Mouse (Mus musculus): Measurements from ENCODE around the gene Agfg1. TPM values are rescaled to one million over a fixed set of nuclear protein-coding genes. Genes with fewer than 3 reads are reported as not detected.

Agfg1 gene
- total RNA-seq, 2 experiments from 2014 or later: 21.2 to 23.5 TPM

DNA sequence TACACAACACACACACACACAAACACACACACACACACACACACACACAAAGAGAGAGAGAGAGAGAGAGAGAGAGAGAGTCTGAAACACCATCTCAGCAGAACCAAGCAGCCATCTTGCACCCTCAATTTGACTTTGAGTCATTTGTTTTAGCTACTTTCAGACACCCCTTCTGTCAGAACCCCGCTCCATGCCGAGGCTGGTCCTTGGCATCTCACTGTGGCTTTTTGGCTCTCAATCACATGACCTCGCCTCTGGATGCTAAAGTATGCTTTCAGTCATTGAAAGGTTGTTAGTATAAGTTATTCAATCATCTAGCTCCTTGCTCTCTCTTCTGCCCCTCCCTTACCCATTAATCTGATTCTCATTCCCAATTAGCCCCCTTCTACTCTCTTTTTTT lies 17.4 kb upstream of the Agfg1 start:
- no peak for DNase-seq
- intact Hi-C loops (cut with DNase I): no loop called here

DNA sequence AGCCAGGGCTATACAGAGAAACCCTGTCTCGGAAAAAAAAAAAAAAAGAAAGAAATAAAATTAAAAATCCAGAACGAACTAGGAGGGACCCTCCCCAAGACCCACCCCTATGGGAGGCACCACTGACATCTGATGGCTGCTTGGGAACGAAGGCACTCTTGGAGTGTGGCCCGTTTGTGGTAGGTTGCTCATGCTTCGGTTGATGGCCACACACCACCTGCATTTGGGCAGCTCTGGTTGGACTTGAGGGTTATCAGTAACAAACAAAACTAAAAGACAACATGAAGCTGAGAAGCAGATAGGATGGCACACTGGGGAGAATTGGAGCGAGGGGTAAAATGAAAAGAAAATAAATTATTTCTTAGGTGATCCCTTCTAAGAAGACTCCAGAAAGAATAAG lies 15.1 kb upstream of the Agfg1 start:
- no peak for DNase-seq
- intact Hi-C loops (cut with DNase I): no loop called here

DNA sequence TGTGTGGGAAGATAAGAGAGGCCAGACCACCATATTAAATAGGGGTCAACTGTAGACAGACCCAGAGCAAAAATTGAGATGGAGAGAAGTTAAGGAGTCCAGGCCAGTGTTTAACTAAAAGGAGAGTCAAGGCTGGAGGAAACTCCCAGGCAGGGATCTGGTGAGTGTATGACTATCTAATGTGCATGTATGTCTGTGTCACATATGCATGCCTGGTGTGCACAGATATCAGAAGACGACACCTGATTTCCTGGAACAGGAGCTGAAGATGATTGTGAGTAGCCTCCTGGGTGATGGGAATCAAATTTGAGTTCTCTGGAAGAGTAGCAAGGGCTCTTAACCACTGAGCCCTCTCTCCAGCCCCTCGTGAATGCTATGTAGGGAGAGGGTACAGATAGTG lies 14.0 kb upstream of the Agfg1 start:
- DNase-seq: no peak
- intact Hi-C loops (cut with DNase I): no loop called here

DNA sequence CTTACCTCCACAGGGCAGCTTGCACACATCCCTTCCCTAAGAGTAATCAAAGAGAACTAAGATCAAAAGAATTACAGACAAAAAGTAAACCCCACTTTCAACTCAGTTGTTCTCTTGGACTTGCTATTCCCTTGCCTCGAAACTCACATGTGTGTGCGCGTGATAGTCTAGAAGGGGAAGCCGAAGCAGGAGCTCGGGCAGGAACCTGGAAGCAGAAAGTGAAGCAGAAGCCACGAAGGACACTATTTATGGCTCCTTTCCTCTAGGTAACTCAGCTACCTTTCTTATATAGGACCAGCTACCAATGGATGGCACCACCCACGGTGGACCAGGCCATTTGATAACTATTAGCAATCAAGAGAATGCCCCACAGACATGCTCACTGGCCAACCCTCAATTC lies 13.5 kb upstream of the Agfg1 start:
- DNase-seq: no peak
- intact Hi-C loops (cut with DNase I): no loop called here

DNA sequence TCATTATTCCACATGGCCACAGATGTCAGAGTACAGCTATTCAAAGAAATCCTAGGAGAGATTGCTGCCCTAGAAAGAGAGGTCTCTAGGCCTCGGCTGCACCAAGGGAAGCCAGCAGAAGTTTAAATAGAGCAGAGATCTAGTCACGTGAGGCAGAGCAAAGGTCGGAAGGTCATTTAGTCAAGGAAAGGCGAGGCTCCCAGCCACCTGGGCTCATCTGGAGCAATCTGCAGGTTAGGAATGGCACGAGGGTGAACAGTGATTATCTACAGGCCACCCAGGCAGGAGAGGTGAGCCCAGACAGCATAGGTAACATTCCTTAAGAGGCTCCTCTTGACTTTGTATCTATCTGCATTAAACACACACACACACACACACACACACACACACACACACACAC lies 12.4 kb upstream of the Agfg1 start:
- no peak for DNase-seq
- intact Hi-C loops (cut with DNase I): no loop called here

DNA sequence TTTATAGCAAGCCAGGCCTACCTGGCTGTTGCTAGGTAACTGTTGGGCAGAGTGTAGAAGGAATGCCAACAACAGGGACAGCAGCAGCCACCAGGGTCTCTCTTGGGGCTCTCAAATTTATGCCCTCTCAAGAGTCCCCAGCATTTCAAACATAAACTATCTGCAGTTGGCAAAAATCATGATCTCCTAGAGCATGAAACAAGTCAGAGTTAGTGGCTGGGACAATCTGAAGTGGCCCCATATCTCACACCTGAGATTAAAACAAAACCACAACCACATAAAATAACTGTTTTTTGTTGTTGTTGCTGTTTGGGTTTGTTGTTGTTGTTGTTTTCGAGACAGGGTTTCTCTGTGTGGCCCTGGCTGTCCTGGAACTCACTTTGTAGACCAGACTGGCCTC lies 8.5 kb upstream of the Agfg1 start:
- intact Hi-C loops (cut with DNase I): no loop called here
- no peak for DNase-seq

DNA sequence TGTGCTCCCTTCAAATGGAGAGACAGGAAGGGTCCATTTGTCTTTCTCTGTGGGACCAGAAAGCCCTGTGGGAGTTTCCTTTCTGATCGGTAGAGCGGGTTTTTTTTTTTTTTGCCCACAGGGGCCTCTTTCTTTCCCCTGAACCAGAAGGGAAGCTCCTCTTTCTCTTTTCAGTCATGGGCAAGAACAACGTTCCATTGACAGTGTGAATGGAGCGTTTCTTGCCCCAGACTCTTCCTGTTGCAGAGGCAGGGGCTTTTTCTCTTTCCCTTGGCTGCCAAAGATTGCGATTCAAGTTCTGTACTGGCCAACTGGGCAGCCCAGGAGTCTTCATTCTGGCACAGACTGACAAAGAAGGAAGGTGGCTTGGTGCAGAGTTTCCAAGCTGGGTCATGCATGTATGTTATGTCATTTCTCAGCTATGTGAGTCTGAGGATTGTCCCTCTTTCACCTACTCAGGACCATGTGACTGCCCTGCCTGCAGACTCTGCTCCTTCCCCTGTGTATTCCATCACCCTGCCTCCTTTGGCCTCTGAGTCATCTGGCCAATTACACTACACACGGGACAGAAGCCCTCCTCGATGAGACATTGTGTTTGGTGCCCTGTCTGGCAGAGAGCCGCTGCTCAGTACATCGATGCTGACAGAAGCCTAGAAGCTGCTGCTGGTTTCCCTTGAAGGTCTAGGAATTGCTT lies 7.6 kb upstream of the Agfg1 start:
- intact Hi-C loops (cut with DNase I): no loop called here
- no peak for DNase-seq

DNA sequence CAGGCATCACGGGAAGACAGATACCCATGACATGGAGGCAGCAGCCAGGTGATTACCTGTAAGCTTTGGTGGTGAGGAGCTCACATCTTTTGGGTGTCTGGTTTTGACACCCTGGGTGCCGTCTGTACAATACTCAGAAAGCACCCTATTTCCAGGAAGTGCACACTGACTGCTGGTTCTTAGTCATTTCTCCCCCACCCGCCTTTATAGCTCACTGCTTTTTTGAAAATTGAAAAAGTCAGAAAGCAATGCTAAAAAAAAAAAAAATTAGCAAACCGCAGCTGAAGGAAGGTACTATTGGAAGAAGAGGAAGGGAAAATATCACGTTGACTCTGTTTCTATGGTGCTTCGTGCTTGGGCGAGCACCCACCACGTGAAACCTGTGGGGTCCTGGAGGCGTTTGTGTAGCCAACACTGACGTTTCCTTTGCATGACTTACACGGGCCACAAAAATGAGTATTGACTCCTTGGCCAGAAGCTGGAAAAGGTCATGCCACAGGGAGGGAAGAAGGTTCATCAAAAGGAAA lies 6.7 kb upstream of the Agfg1 start:
- DNase-seq: no peak

DNA sequence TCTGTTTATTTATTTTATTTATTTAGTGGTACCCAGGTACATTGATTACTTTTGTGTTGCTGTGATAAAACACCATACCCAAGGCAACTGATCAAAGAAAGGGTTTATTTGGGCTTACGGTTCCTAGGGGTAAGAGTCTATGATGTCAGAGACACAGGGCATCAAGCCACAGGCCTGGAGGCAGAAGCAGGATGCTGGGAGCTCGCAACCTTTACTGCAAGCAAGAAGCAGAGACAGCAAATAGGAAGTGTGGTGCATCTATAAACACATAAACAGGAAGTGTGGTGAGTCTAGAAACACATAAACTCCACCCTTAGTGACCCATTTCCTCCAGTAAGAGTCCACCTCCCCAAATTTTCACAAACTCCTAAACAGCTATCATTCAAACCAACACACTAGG lies 5.8 kb upstream of the Agfg1 start:
- intact Hi-C loops (cut with DNase I): no loop called here
- DNase-seq: no peak

More for the DNA sequence above, 6.7 kb upstream of the Agfg1 start:
- intact Hi-C loops (cut with DNase I): no loop called here

DNA sequence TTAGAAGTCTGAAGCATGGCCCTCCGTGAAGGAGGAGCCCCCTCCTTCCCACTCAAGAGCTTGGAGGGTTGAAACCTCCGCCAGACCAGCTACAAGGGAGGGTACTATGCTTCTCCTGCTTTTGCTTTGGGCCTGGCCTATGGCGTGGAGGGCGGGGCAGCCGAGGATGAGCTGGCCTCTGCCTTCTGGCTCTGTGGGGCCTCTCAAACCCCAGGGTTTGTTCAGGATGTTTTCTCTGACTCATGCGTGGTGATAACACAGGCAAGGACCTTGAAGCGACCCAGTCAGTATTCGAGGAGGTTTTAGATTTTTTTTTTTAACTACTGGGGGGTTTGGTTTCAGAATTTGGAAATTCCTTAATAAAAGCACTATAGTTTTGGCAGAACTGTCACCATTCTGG lies 4.7 kb upstream of the Agfg1 start:
- intact Hi-C loops (cut with DNase I): no loop called here
- no peak for DNase-seq

DNA sequence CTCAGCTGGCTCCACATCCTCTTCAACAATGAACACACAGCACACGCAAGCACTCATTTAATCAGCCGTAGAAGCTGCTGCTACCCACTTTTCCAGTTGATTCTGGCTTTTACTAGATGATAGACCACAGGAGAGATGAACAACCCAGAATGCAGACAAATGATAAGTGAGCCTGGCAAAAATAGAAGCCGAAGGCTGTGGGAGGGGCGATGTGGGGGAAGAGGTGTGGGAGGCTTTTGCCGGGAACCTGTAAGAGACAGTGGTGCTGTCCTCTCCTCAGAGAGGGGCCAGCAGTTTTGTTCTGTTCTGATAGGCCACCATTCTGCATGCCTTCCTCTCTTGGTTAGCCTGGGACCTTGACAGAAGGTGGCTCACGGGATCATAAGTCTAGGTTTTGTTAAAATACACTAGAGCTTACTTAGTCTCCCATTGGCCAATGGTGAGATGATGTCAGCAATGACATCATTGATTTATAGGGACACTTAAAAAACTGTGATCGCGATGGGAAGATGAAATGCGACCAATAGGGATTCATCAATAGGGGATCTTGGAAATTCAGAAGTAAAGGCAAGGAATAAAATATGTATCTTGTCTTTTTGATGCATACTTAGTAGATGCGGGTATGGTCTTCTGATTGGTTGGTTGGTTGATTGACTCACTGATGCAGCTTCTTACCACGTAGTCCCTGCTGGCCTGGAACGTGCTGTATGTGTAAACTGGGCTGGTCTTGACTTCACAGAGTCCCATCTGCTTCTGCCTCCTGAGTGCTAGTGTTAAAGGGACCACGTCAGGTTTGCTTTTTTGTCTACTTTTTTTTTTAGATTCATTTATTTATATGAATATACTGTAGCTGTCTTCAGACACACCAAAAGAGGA lies 2.7 kb upstream of the Agfg1 start:
- no peak for DNase-seq
- intact Hi-C loops (cut with DNase I): no loop called here

DNA sequence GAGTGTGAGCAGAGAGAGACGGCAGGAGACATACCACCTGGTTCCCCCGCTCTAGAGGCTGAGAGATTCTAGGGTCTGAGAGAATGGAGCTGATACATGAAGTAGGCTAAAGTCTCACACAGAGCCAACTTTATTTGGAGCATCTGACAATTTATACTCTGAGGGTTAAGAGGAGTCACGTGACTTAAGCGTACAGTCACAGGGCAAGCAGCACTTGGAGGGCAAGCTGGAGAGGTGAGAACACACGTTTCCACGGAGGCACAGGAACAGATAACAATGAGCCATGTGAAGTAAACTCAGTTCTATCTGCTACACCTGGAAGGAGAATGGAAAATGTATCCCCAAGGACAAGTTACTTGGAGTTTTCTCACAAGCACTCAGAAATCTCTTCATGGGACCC lies 1.7 kb upstream of the Agfg1 start:
- intact Hi-C loops (cut with DNase I): no loop called here

DNA sequence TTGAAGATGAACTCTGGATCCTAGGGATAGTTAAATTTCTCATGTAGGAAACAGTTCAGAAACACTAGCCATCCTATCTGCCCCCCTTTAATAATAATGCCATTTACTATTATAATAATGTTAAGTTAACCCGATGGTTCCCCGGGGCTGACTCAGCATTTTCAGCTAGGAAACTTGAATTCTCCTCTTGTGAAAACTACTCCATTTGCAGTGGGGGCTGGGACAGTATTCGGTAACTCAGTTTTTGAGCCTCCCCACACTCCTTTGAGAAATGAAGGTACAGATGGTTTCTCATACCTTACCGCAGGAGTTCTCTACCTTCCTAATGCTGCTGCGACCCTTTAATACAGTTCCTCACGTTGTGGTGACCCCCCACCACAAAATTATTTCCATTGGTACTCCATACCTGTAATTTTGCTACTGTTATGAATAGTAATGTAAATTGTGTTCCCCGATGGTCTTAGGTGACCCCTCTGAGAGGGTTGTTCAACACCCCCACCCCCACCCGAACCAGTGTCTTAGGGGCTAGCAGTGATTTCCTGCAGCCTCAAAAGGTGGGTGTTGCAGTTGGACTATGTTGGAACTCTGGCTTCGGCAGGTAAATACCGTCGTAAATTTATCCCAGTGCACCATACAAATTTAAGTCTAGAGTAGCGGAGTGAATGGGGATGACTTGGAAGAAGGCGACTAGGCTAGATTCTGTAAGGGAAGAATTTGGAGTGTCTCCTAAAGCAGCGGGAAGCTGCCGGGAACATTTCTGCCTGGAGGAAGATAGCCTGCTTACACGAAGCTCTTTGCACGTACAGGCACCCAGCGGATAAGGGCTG lies 601 bp upstream of the Agfg1 start:
- intact Hi-C loops (cut with DNase I): no loop called here

More for the DNA sequence above, 1.7 kb upstream of the Agfg1 start:
- no peak for DNase-seq

DNA sequence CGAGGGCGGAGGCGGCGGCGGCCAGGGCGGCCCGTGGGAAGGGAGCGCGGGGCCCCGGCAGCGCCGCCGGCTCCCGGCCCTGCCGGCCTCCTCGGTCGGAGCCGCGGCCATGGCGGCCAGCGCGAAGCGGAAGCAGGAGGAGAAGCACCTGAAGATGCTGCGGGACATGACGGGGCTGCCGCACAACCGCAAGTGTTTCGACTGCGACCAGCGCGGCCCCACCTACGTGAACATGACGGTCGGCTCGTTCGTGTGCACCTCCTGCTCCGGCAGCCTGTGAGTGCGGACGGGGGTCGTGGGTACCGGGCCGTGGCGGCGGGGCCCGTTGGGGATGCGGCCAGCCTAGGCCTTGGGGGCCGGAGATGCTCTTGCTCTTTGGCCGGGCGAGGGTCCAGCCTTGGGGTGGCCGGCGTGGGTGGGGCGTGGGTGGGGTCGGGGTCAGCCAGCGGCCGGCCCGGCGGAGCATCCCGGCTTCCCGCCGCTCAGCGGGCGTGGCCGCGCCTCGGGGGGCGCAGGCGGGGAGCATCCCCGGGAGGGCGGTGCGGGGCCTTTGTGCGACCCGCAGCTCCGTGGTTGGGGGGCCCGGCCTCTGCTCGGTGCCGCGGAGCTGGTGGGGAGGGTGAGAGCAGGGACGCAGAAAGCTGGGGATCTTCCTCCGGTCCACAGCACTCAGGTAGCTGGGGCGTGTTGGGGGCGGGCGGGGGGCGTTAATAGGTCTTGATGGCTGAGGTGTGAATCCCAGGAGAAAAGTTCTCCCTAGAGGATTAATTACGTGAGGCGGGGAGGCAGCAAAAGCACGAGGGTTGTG lies 535 bp downstream of the Agfg1 start:
- intact Hi-C loops (cut with DNase I): loop anchor here (10.0 kb wide), 1 partner anchor 115 kb away; the partner anchor contains the start of gene Mff

More for the DNA sequence above, 601 bp upstream of the Agfg1 start:
- DNase-seq: no peak

DNA sequence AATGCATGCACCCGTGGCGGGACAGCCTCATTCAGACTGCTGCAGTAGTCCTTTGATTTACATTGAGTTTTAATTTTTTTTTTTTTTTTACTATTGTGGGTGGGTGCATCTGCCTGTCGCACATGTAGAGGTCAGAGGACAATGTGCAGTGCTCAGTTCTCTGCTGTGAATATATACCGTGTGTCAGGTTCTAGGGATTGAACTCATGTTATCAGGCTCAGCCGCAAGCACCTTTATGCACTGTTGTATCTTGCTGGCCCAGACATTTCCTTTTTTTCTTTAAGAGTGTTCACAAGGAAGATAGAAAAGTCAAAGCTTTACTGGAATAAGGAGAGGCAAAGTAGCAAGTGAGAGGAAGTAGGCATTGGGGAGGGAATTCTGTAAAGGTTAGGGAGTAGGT lies 16.4 kb downstream of the Agfg1 start:
- intact Hi-C loops (cut with DNase I): no loop called here
- no peak for DNase-seq

More for the DNA sequence above, 535 bp downstream of the Agfg1 start:
- DNase-seq: peak in 1 of 2 experiments; percentile 23

DNA sequence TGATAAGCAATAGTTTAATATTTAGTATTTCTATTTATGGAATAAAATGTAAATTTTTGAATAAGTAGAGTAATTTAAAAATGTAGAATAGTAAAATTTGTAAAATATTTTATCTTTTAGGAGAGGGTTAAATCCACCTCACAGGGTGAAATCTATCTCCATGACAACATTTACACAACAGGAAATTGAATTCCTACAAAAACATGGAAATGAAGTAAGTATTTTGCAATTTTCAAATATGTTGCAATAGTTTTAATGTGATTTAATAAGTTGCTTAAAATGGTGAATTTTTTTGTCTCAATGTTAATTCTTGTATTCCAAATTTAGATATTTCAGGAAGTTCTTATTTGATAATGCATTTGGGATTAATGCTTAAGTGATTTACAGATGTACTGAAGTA lies 19.0 kb downstream of the Agfg1 start:
- intact Hi-C loops (cut with DNase I): no loop called here
- no peak for DNase-seq

DNA sequence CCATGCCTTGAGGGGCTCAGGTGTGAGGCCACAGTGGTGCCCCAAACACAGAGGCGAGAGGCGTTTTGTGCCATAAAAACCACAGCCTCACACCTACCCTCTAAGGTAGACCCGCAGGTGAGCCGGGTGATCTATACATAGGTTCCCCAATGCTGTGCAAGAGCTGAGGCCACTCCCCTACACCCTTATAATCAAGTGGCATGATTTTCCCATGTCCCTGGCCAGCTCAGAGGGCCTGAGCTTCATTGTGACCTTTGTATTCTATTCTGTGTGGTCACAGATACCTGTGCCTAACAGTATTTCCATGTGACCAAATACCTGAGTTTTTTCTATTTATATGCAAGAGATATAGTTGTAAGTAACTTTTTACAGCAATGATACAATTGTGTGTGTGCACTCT lies 21.1 kb downstream of the Agfg1 start:
- intact Hi-C loops (cut with DNase I): no loop called here
- no peak for DNase-seq

DNA sequence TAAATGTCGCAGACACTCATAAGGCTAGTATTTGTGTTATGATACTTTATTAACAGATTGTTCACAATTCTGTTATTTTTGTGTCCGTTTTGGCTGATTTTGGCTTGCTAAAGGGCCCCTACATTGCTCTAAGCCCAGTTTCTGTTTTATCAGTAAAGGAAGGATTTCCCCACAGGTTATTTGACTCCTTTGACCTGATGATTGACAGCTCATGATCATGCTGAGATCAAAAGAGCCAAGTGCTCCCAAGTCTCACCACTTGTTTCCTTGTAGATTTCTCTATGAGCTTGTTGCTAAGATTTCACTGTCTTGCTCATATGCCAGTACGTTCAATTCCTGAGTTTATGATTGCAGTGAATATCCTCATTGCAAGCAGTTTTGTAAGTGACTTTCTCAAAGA lies 30.9 kb downstream of the Agfg1 start:
- intact Hi-C loops (cut with DNase I): no loop called here
- DNase-seq: no peak

DNA sequence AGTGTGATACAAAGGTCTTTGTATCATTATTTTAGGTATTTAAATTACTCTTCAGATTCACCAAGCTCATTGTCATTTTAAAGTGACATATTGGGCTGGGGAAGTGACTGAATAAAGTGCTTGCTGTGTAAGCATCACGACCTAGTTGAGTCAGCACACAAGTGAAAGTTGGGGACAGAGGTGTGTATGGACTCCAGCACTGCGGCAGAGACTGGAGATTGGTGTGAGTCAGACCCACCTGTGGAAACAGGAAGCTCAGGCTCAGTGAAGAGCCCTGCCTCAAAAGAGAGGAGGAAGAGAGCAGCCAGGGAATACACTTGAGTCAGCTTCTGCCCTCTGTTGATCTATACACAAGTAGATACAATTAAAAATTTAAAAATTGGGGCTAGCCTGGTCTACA lies 39.9 kb downstream of the Agfg1 start:
- DNase-seq: no peak
- intact Hi-C loops (cut with DNase I): no loop called here

DNA sequence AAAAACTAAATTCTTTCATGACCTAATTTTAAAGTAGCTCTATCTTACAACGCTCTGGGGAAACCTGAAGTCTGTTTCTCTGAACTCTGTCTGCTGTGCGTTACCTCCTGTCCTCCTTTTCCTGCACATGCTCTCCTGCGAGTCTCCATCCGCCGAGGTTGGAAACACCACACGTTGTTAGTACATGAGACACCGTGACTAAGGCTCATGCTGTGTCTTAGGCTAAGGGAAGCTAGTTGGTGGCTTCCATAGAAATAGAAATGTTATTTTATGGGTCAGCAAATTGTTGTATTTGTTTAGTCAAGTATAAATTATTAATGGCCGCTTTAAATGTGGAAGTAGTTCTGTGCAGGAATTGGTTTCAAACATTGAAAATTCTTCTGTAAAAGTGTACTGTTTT lies 40.9 kb downstream of the Agfg1 start:
- intact Hi-C loops (cut with DNase I): no loop called here
- DNase-seq: no peak

Data from gastrocnemius, postnatal 36 days (tissue).